Mouse (Mus musculus) C2C12 (cell line): ENCODE results near the gene Pdcd2l.

Experiments used
- CTCF ChIP-seq: IDR thresholded peaks from one replicate; pipeline ENCODE4 v1.5.1; 2011; ENCODE audit not compliant: control insufficient read depth, insufficient read depth, insufficient read length
- FOSL1 ChIP-seq: IDR thresholded peaks from one replicate; pipeline ENCODE4 v1.8.0; 2011; ENCODE audit warnings: mild to moderate bottlenecking, low read length; ENCODE audit not compliant: poor library complexity, insufficient read depth, severe bottlenecking
- MAX ChIP-seq: IDR thresholded peaks from one replicate; pipeline ENCODE4 v1.6.1; 2011; ENCODE audit warnings: mild to moderate bottlenecking, control low read depth
- USF1 ChIP-seq: IDR thresholded peaks from one replicate; pipeline ENCODE4 v1.6.1; 2011; ENCODE audit warnings: low read depth, mild to moderate bottlenecking, control low read depth, moderate library complexity

DNA sequence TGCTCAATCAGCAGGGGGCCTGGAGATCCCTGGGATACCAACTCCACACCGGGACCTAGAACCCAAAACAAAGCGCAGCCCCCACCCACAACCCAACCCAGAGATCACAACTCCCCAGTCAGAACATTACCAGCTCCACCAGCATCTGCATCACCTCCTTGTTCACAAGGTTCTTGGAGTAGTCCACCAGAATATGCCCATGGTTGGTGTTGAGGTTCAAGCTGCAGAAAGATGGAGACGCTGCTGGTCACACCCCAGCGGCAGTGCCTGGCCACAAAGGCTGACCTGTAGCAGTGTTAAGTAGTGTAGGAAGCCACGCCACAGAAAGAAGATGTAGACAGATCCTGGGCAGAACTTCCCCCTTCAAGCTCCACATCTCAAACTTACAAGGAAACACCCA, 32.7 kb upstream of the Pdcd2l start:
- TF ChIP-seq CTCF = no peak
- no peak for TF ChIP-seq MAX
- no peak for TF ChIP-seq FOSL1
- no peak for TF ChIP-seq USF1
